Mouse (Mus musculus) erythroblast, embryonic 14.5 days (primary cell): Measurements from ENCODE around the gene Rgp1. TPM values are rescaled to one million over a fixed set of nuclear protein-coding genes. Genes with fewer than 3 reads are reported as not detected.
"Not testable (repeated sequence)": the region's sequence is repeated elsewhere in the genome, so short reads cannot be mapped to it uniquely, and the experiment has no call there.

Experiments used
- H3K27me3 ChIP-seq: 2 replicates; pipeline ENCODE4 v1.6.1; 2012; ENCODE audit warnings: inconsistent platforms; ENCODE audit not compliant: control insufficient read depth
- H3K36me3 ChIP-seq: 2 replicates; pipeline ENCODE4 v1.6.1; 2012; ENCODE audit warnings: mild to moderate bottlenecking, inconsistent platforms; ENCODE audit not compliant: control insufficient read depth
- H3K4me1 ChIP-seq: 2 replicates; pipeline ENCODE4 v1.6.1; 2012; ENCODE audit warnings: inconsistent platforms; ENCODE audit not compliant: control insufficient read depth
- H3K4me3 ChIP-seq: replicated peaks from 2 replicates; pipeline ENCODE3; 2012; ENCODE audit warnings: moderate library complexity, mild to moderate bottlenecking, inconsistent platforms
- H3K9me3 ChIP-seq: 2 replicates; pipeline ENCODE4 v1.6.1; 2012; ENCODE audit warnings: low read length, inconsistent platforms, mixed read lengths; ENCODE audit not compliant: control insufficient read depth
- GATA1 ChIP-seq: IDR thresholded peaks from 2 replicates; pipeline ENCODE4 v1.6.1; 2012; ENCODE audit warnings: low read length, inconsistent platforms, mixed read lengths
- TAL1 ChIP-seq: IDR thresholded peaks from 3 replicates; pipeline ENCODE4 v1.6.1; 2012; ENCODE audit warnings: low read length, inconsistent platforms, mixed read lengths
- polyA plus RNA-seq: library from polyadenylated mRNA; stranded (reverse); fragments of >175 nt; gene quantifications from 2 replicates; pipeline ENCODE4 v1.2.3, GENCODE M21; 2012

The Rgp1 gene
- polyA plus RNA-seq, 1 experiment = 3.5 TPM

GRCm38 (mm10) chr4:43549055-43549454 lies 29.5 kb upstream of the Rgp1 start:
- Histone ChIP-seq H3K27me3 (no peaks in the 10 kb centered on the region; the same call in 1 of the 2 replicates), H3K4me3 (no peak overlapping the region), H3K4me1 (no peaks in the 10 kb centered on the region), H3K36me3 (peaks cover 100% of the 10 kb centered on the region), H3K9me3 (peaks cover 15% of the 10 kb centered on the region)
- TF ChIP-seq GATA1 (no peak), TAL1 (no peak)

- not testable (repeated sequence) for H3K4me3 ChIP-seq, H3K4me1 ChIP-seq, H3K27me3 ChIP-seq
- Histone ChIP-seq H3K36me3 (peaks cover 100% of the 10 kb centered on the region), H3K9me3 (peaks cover 15% of the 10 kb centered on the region)
Measured at GRCm38 (mm10) chr4:43551854-43552253, 26.7 kb upstream of the Rgp1 start.

- no peak for TF ChIP-seq GATA1
- no peak for TF ChIP-seq TAL1
- no peak overlapping the region for H3K4me3 ChIP-seq
- no peaks in the 10 kb centered on the region; the same call in 1 of the 2 replicates for H3K27me3 ChIP-seq
- H3K36me3 ChIP-seq = peaks cover 100% of the 10 kb centered on the region
- peaks cover 15% of the 10 kb centered on the region for H3K9me3 ChIP-seq
- H3K4me1 ChIP-seq = peaks cover 4% of the 10 kb centered on the region
Measured at GRCm38 (mm10) chr4:43552437-43552836, 26.1 kb upstream of the Rgp1 start.

- H3K27me3 ChIP-seq = no peaks in the 10 kb centered on the region; the same call in 1 of the 2 replicates
- H3K4me1 ChIP-seq = peaks cover 19% of the 10 kb centered on the region
- TF ChIP-seq GATA1 = no peak
- no peak for TF ChIP-seq TAL1
- peaks cover 15% of the 10 kb centered on the region for H3K9me3 ChIP-seq
- no peak overlapping the region for H3K4me3 ChIP-seq
- peaks cover 100% of the 10 kb centered on the region for H3K36me3 ChIP-seq
Measured at GRCm38 (mm10) chr4:43553891-43554290, 24.6 kb upstream of the Rgp1 start.

GRCm38 (mm10) chr4:43555926-43556325 lies 22.6 kb upstream of the Rgp1 start:
- Histone ChIP-seq H3K36me3 (peaks cover 98% of the 10 kb centered on the region), H3K4me1 (peaks cover 39% of the 10 kb centered on the region), H3K9me3 (peaks cover 15% of the 10 kb centered on the region), H3K4me3 (no peak overlapping the region), H3K27me3 (no peaks in the 10 kb centered on the region; the same call in 1 of the 2 replicates)
- no peak for TF ChIP-seq GATA1
- no peak for TF ChIP-seq TAL1

GRCm38 (mm10) chr4:43558028-43558630 lies 20.4 kb upstream of the Rgp1 start:
- Histone ChIP-seq H3K4me1 (peaks cover 48% of the 10 kb centered on the region), H3K27me3 (no peaks in the 10 kb centered on the region), H3K36me3 (peaks cover 76% of the 10 kb centered on the region), H3K9me3 (peaks cover 3% of the 10 kb centered on the region; the same call in 1 of the 2 replicates), H3K4me3 (peak overlapping the region; percentile 82)
- TF ChIP-seq GATA1 (no peak), TAL1 (no peak)

- H3K4me3 ChIP-seq = peak overlapping the region; percentile 82
- peaks cover 55% of the 10 kb centered on the region for H3K4me1 ChIP-seq
- peaks cover 69% of the 10 kb centered on the region for H3K36me3 ChIP-seq
- TF ChIP-seq TAL1 = no peak
- TF ChIP-seq GATA1 = no peak
- H3K27me3 ChIP-seq = no peaks in the 10 kb centered on the region
- no peaks in the 10 kb centered on the region for H3K9me3 ChIP-seq
Measured at GRCm38 (mm10) chr4:43558631-43559356, 19.7 kb upstream of the Rgp1 start.

- Histone ChIP-seq H3K27me3 (no peaks in the 10 kb centered on the region), H3K4me1 (peaks cover 61% of the 10 kb centered on the region), H3K36me3 (peaks cover 66% of the 10 kb centered on the region), H3K4me3 (peak overlapping the region; percentile 82), H3K9me3 (no peaks in the 10 kb centered on the region)
- TF ChIP-seq TAL1 = no peak
- TF ChIP-seq GATA1 = no peak
Measured at GRCm38 (mm10) chr4:43559519-43560242, 18.8 kb upstream of the Rgp1 start.

GRCm38 (mm10) chr4:43560243-43560611 lies 18.3 kb upstream of the Rgp1 start:
- TF ChIP-seq TAL1 (no peak), GATA1 (no peak)
- H3K36me3 ChIP-seq = peaks cover 66% of the 10 kb centered on the region
- H3K9me3 ChIP-seq = no peaks in the 10 kb centered on the region
- no peaks in the 10 kb centered on the region for H3K27me3 ChIP-seq
- H3K4me1 ChIP-seq = peaks cover 63% of the 10 kb centered on the region
- peak overlapping the region; percentile 82 for H3K4me3 ChIP-seq
